Mouse (Mus musculus) kidney, embryonic 14.5 days (tissue): ENCODE data around the gene Ern2. TPM values are rescaled to one million over a fixed set of nuclear protein-coding genes. Genes with fewer than 3 reads are reported as not detected.

ENCODE experiments used
- polyA plus RNA-seq: library from polyadenylated mRNA; unstranded; fragments of >200 nt; fragmentation: Nextera tagmentation; extraction: Ambion mirVana; gene quantifications from 2 replicates; pipeline ENCODE4 v1.2.1, GENCODE M21; 2014

The Ern2 gene
- polyA plus RNA-seq, 1 experiment from 2014 or later, result not detected

Other genes with a start within 250 kb of the Ern2 start
- 15.6 and 28.3 TPM in 2 replicates for gene Cog7, start 204.5 kb downstream of the Ern2 start, polyA plus RNA-seq
- 55.9 and 56.1 TPM in 2 replicates for gene Gga2, start 165.0 kb downstream of the Ern2 start, polyA plus RNA-seq
- 60.0 and 101 TPM in 2 replicates for gene Ubfd1, start 119.0 kb downstream of the Ern2 start, polyA plus RNA-seq
- 13.4 and 19.6 TPM in 2 replicates for gene Ears2, start 118.9 kb downstream of the Ern2 start, polyA plus RNA-seq
- gene Ndufab1, start 84.3 kb downstream of the Ern2 start, polyA plus RNA-seq, result 713 and 832 TPM in 2 replicates
- gene Palb2, start 53.2 kb downstream of the Ern2 start, polyA plus RNA-seq, result 16.8 and 23.0 TPM in 2 replicates
- 107 and 113 TPM in 2 replicates for gene Dctn5, start 53.2 kb downstream of the Ern2 start, polyA plus RNA-seq
- 114 and 133 TPM in 2 replicates for gene Plk1, start 26.8 kb downstream of the Ern2 start, polyA plus RNA-seq
- 0.17 and 0.38 TPM in 2 replicates for gene Chp2, start 33.3 kb upstream of the Ern2 start, polyA plus RNA-seq
- 3.5 and 4.1 TPM in 2 replicates for gene Prkcb, start 102.5 kb upstream of the Ern2 start, polyA plus RNA-seq